Mouse (Mus musculus) embryonic facial prominence, embryonic 14.5 days (tissue): Measurements from ENCODE around the gene Npnt. TPM values are rescaled to one million over a fixed set of nuclear protein-coding genes. Genes with fewer than 3 reads are reported as not detected.

Source experiments
- ATAC-seq: fragments of 200-750 bp; cut with Nextera tagmentation; 2 replicates; pipeline ENCODE4 v1.8.0; 2017; ENCODE audit warnings: low read depth, moderate number of reproducible peaks, moderate TSS enrichment
- DNase-seq: peaks from one replicate; pipeline ENCODE4 v3.0.0-alpha.2; 2015; ENCODE audit warnings: low spot score
- H3K27ac ChIP-seq: fragments of 300-500 bp; sonication (generic); replicated peaks from 2 replicates; pipeline ENCODE4 v1.5.1; 2014; ENCODE audit warnings: low read depth, mild to moderate bottlenecking, low read length, moderate library complexity
- H3K27me3 ChIP-seq: fragments of 300-500 bp; sonication (generic); replicated peaks from 2 replicates; pipeline ENCODE4 v1.6.1; 2014; ENCODE audit warnings: low read length; ENCODE audit not compliant: control insufficient read depth, insufficient read depth
- H3K36me3 ChIP-seq: fragments of 300-500 bp; sonication (generic); 2 replicates; pipeline ENCODE4 v1.6.1; 2014; ENCODE audit warnings: low read length, mixed read lengths; ENCODE audit not compliant: control insufficient read depth, insufficient read depth
- H3K4me1 ChIP-seq: fragments of 300-500 bp; sonication (generic); 2 replicates; pipeline ENCODE4 v1.6.1; 2014; ENCODE audit warnings: antibody characterized with exemption, low read length; ENCODE audit not compliant: control insufficient read depth, insufficient read depth
- H3K4me2 ChIP-seq: fragments of 300-500 bp; sonication (generic); 2 replicates; pipeline ENCODE4 v1.6.1; 2014; ENCODE audit warnings: low read depth, mild to moderate bottlenecking, low read length, moderate library complexity, mixed read lengths
- H3K4me3 ChIP-seq: fragments of 300-500 bp; sonication (generic); 2 replicates; pipeline ENCODE4 v1.5.1; 2014; ENCODE audit warnings: low read depth, mild to moderate bottlenecking, low read length
- H3K9ac ChIP-seq: fragments of 300-500 bp; sonication (generic); 2 replicates; pipeline ENCODE4 v1.6.1; 2014; ENCODE audit warnings: low read depth, mild to moderate bottlenecking, low read length, moderate library complexity, mixed read lengths
- H3K9me3 ChIP-seq: fragments of 300-500 bp; sonication (generic); 2 replicates; pipeline ENCODE4 v1.6.1; 2016; ENCODE audit warnings: low read length; ENCODE audit not compliant: control insufficient read depth
- whole genome bisulfite sequencing: fragments of 180-500 bp; shearing (Covaris S2); extraction: QIAGEN DNeasy Blood & Tissue Kit; methylation state at CpG from one replicate; pipeline ENCODE4 v1.1.7; 2014; 5-methylcytosine and 5-hydroxymethylcytosine counted together
- polyA plus RNA-seq: library from polyadenylated mRNA; unstranded; fragments of >200 nt; fragmentation: Nextera tagmentation; extraction: Ambion mirVana; gene quantifications from 2 replicates; pipeline ENCODE4 v1.2.1, GENCODE M21; 2014

Npnt gene
- polyA plus RNA-seq, 1 experiment from 2014 or later: 90.3 TPM

DNA sequence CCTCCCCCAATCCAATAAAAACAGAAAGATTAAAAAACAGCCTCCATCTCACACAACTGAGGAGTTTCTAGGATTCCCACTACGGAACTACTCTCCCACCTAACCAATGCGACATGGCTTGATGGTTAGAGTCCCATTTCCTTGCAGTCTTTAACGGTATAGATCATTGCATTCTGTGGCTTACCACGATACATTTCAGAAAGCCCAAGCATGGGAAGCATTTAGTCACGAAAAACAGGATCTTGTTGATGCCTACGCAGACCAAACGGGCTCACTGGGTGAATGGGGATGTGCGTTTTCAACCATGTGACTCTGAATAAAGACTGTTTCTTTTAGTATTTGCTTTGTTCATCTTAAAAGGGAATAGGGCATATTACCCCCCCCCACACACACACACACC is 85.1 kb downstream of the Npnt start:
- 56% methylated on average over 8 of the region's 8 CpGs for WGBS
- no peaks in the 10 kb centered on the region for H3K36me3 ChIP-seq
- no peaks in the 10 kb centered on the region for H3K9me3 ChIP-seq
- H3K4me3 ChIP-seq: no peak overlapping the region
- H3K27me3 ChIP-seq: no peaks in the 10 kb centered on the region
- 0 out of 2 replicates have a peak overlapping the region, but pooled peaks have one; percentile 1 for H3K27ac ChIP-seq
- no peak overlapping the region for H3K4me2 ChIP-seq
- peaks cover 7% of the 10 kb centered on the region; the same call in 1 of the 2 replicates for H3K4me1 ChIP-seq
- H3K9ac ChIP-seq: no peak overlapping the region
- ATAC-seq: no peak
- peak; percentile 58 for DNase-seq

GRCm38 (mm10) chr3:132864329-132864919 is 85.7 kb downstream of the Npnt start:
- H3K4me3 ChIP-seq: no peak overlapping the region
- H3K27me3 ChIP-seq: no peaks in the 10 kb centered on the region
- peaks cover 7% of the 10 kb centered on the region; the same call in 1 of the 2 replicates for H3K4me1 ChIP-seq
- DNase-seq (peak; percentile 76), ATAC-seq (peak; percentile 86)
- H3K36me3 ChIP-seq: no peaks in the 10 kb centered on the region
- 49% methylated on average over 14 of the region's 14 CpGs for whole genome bisulfite sequencing
- no peaks in the 10 kb centered on the region for H3K9me3 ChIP-seq
- H3K27ac ChIP-seq: peak overlapping the region; percentile 52; the same call in 1 of the 2 replicates
- H3K4me2 ChIP-seq: peak overlapping the region; percentile 38
- H3K9ac ChIP-seq: no peak overlapping the region

GRCm38 (mm10) chr3:132863843-132864242 is 86.2 kb downstream of the Npnt start:
- Histone ChIP-seq H3K4me3 (no peak overlapping the region), H3K27me3 (no peaks in the 10 kb centered on the region), H3K9me3 (no peaks in the 10 kb centered on the region), H3K4me2 (peak overlapping the region; percentile 38; the same call in 1 of the 2 replicates), H3K4me1 (peaks cover 8% of the 10 kb centered on the region), H3K36me3 (no peaks in the 10 kb centered on the region), H3K27ac (peak overlapping the region; percentile 52; the same call in 1 of the 2 replicates), H3K9ac (no peak overlapping the region)
- no peak for ATAC-seq
- WGBS: 72% methylated on average over 13 of the region's 13 CpGs
- no peak for DNase-seq

- ATAC-seq: no peak
- no peaks in the 10 kb centered on the region for H3K27me3 ChIP-seq
- 58% methylated on average over 8 of the region's 8 CpGs for WGBS
These were observed 89.3 kb downstream of the Npnt start for GRCm38 (mm10) chr3:132860796-132861195.

DNA sequence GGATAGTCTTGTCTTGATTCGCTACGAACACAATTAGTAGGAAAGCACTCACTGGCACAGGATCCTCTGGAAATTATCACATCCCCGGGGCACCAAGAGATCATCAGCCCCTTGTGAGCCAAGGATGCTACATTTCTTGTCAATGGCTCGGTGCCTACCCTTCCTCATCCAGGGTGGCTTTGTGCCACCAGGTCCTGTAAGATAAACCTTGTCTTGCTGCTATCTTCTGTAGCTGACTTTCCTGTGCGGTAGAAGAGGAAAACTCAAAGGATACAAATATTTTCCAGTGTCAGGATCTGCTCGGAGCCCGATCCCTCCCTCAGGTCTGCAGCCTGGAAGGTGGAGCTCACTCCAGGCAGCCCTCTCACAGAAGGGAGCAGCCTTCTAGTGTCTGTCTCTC is 90.5 kb downstream of the Npnt start:
- no peak overlapping the region for H3K4me2 ChIP-seq
- 77% methylated on average over 7 of the region's 7 CpGs for WGBS
- H3K4me3 ChIP-seq: no peak overlapping the region
- H3K36me3 ChIP-seq: no peaks in the 10 kb centered on the region
- H3K4me1 ChIP-seq: peaks cover 15% of the 10 kb centered on the region
- H3K9ac ChIP-seq: no peak overlapping the region
- no peaks in the 10 kb centered on the region for H3K9me3 ChIP-seq
- H3K27ac ChIP-seq: peak overlapping the region; percentile 52
- ATAC-seq (no peak), DNase-seq (no peak)
- H3K27me3 ChIP-seq: no peaks in the 10 kb centered on the region

More at GRCm38 (mm10) chr3:132860796-132861195, 89.3 kb downstream of the Npnt start:
- Histone ChIP-seq H3K4me2 (no peak overlapping the region), H3K36me3 (no peaks in the 10 kb centered on the region), H3K27ac (no peak overlapping the region), H3K4me3 (no peak overlapping the region), H3K9ac (no peak overlapping the region), H3K9me3 (no peaks in the 10 kb centered on the region), H3K4me1 (peaks cover 14% of the 10 kb centered on the region)
- no peak for DNase-seq

DNA sequence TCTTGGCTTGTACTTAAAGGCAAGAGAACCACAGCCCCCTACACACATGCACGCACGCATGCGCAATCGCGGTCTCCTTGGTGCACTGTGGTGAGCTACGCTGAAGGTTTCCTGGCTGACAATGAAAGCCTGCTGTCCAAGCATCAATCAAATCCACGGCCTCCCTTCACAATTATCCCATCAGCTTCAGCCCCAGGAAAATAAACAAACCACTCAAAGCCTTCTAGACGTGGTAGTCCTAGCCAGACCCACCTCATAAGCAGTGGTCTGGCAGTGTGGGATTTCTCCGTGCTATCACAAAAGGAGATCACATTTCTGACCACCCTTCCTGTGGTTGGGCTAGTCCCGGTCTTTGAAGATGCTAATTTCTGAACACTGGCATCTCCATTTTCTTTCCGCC is 91.2 kb downstream of the Npnt start:
- peak; percentile 83 for DNase-seq
- 51% methylated on average over 11 of the region's 11 CpGs for WGBS

DNA sequence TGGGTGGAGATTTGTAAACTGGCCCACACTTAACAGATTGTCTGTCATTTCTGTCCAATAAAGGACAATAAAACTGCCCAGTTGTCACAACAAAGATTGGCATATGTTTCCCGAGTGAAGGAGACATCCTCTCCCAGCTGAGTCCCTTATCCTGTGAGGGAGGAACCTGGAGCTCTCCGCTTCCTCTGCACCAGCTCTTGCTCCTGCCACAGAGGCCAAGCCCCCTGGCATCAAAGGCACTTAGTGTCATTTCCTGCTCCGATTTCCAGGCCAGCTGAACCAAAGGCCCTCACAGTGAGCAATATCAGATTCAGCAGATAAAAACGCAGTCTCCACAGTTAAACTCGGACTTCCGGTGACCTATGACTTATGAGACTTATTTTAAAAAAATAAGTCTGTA is 93.4 kb downstream of the Npnt start:
- Histone ChIP-seq H3K9me3 (no peaks in the 10 kb centered on the region), H3K4me1 (peaks cover 15% of the 10 kb centered on the region), H3K4me3 (no peak overlapping the region), H3K27ac (no peak overlapping the region), H3K36me3 (no peaks in the 10 kb centered on the region), H3K9ac (no peak overlapping the region), H3K4me2 (no peak overlapping the region), H3K27me3 (no peaks in the 10 kb centered on the region)
- ATAC-seq (no peak), DNase-seq (no peak)
- WGBS: 32% methylated on average over 6 of the region's 6 CpGs

More for the DNA sequence above, 91.2 kb downstream of the Npnt start:
- H3K36me3 ChIP-seq: no peaks in the 10 kb centered on the region
- H3K9ac ChIP-seq: no peak overlapping the region
- H3K9me3 ChIP-seq: no peaks in the 10 kb centered on the region
- no peak overlapping the region for H3K4me3 ChIP-seq
- H3K27ac ChIP-seq: no peak overlapping the region
- peak; percentile 66 for ATAC-seq
- H3K27me3 ChIP-seq: no peaks in the 10 kb centered on the region
- H3K4me1 ChIP-seq: peaks cover 15% of the 10 kb centered on the region
- no peak overlapping the region for H3K4me2 ChIP-seq

- H3K4me3 ChIP-seq: no peak overlapping the region
- ATAC-seq (peak; percentile 64), DNase-seq (peak; percentile 92)
- no peaks in the 10 kb centered on the region for H3K27me3 ChIP-seq
- no peak overlapping the region for H3K4me2 ChIP-seq
- peaks cover 14% of the 10 kb centered on the region for H3K4me1 ChIP-seq
- no peaks in the 10 kb centered on the region for H3K36me3 ChIP-seq
- no peak overlapping the region for H3K9ac ChIP-seq
- no peak overlapping the region for H3K27ac ChIP-seq
- H3K9me3 ChIP-seq: no peaks in the 10 kb centered on the region
- 52% methylated on average over 9 of the region's 9 CpGs for WGBS
These were observed 94.5 kb downstream of the Npnt start for GRCm38 (mm10) chr3:132855458-132856212.
